Mouse (Mus musculus) liver, postnatal 0 days (tissue): ENCODE measurements around the gene Map7d3.

Source experiments
- CTCF ChIP-seq: sonication (generic); IDR thresholded peaks from 2 replicates; pipeline ENCODE4 v1.5.1; 2016; ENCODE audit warnings: antibody characterized with exemption, low read depth
- EP300 ChIP-seq: IDR thresholded peaks from 2 replicates; pipeline ENCODE4 v1.6.1; 2016; ENCODE audit warnings: antibody characterized with exemption, low read depth, mild to moderate bottlenecking

- TF ChIP-seq EP300 (no peak), CTCF (no peak)
Measured at GRCm38 (mm10) chrX:56835842-56836241, 13.7 kb upstream of the Map7d3 start.
